Mouse (Mus musculus): ENCODE results near the gene 1700067P10Rik. TPM values are rescaled to one million over a fixed set of nuclear protein-coding genes. Genes with fewer than 3 reads are reported as not detected.

The 1700067P10Rik gene
- total RNA-seq, 1 experiment from 2014 or later: not detected

DNA sequence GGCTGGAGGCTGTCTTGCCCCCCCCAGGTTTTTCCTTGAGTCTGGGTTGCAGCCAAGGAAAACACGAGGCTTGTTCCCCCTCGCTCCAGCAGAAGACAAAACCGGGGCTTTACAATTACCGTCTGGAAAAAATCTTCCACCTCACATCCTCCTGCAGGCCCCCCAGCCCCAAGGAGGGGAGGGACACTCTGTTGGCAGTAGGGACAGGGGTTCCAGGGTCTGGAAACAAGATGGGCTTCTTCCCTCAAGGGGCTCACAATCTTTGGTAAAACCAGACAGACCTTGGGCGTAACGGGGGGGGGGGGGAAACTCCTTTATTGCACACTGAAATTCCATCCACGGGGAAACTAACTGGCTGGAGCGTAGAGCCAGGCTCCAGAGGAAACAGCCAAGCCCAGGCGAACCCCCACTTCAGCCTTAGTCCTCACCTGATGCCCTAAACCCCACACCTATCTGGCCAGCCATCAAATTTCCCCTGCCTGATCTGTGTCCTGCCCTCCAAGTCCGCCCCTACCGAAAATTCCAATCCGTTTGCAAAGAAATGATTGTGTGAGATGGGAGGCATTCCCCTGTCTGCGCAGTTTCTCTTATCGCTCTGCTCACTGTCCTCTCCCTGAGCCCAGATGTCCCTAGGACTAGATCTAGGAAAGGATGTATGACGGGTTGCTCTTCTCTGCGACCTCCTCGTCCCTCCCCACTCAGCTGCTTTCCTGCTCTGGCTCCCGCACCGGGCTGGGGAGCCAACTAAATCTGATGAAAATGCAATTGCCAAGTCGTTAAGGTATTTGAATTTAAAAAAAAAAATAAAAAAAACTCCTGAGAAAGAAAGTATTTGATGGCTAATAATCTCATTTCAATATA, 5.9 kb downstream of the 1700067P10Rik start:
- ATAC-seq (replicated peaks; ENCODE audit: insufficient number of reproducible peaks, low FRiP score, low TSS enrichment, poor library complexity, severe bottlenecking): no peak

DNA sequence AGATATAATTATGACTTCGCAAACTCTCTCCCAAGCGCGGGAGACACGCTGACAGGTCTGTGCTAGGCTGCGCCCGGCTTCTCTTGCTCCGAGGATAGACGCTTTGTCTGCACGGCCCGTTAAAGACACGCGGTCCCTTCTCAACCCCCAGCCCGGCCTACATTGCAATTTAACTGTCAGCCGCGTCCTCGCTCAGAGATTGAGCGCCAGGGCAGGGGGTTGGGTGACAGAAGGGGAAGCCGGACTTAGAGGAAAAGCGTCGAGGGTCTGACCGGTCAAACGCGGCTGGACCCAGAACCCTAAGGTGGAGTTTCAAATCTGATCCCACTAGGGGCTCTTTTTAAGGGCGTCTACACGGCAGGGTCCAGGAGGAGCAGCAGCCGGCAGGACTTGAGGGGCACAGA, 6.6 kb downstream of the 1700067P10Rik start:
- ATAC-seq (replicated peaks; ENCODE audit: insufficient number of reproducible peaks, low FRiP score, low TSS enrichment, poor library complexity, severe bottlenecking): no peak

DNA sequence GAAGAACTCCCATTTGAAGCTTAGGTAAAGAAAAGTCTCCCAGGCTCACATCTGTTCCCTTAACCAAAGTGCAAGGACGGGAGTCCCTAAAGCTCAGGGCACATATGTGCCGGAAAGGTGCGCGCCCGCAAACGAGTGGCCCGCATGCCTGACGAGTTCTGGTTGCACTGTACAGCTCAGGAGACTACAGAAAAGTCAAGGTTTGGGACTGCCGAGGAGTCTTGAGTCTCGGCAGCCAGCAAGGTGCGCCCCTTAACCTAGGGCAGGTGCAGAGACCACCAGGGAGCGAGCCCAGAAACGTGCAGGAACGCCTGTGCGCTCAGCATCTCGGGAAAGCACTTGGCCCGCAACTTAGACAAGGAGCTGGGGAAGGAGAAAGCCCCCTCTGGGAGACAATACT, 7.2 kb downstream of the 1700067P10Rik start:
- ATAC-seq (replicated peaks; ENCODE audit: insufficient number of reproducible peaks, low FRiP score, low TSS enrichment, poor library complexity, severe bottlenecking): no peak

DNA sequence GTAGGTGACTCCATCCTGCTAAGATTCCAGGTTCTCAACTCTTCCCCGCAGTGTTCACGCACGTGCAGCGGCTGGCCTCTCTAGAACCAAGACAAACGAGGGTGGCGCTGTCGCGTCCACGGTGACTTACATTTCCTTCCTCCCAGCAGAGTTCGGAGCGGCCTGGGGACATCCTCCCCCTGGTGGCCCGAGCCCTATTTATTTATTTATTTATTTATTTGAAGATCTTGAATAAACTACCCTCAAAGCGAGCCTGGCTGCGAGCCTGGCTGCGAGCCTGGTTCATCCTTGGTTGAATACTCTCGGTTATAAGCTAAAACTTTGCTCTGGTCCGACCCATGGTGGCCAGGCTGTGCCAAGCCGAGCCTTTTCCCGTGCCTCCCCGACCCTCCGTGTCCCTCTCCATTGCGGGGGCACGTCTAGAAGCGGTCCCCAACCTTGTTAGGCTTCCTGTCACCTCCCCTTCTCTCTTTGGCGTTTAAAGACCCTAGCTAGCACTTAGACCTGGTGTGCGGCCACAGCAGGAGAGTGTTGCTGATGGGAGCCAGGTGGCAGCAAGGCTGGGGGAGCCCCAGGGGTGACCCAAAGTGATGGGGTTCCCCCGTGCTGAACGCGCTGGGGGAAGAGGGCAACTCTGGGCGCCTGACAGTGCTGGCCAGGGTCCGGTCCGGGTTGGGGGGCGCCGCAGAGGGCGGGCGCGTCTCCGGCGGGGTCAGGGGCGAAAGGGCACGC, 8.1 kb downstream of the 1700067P10Rik start:
- peak; percentile 43; the same call in 1 of the 2 replicates for ATAC-seq (replicated peaks; ENCODE audit: insufficient number of reproducible peaks, low FRiP score, low TSS enrichment, poor library complexity, severe bottlenecking)

DNA sequence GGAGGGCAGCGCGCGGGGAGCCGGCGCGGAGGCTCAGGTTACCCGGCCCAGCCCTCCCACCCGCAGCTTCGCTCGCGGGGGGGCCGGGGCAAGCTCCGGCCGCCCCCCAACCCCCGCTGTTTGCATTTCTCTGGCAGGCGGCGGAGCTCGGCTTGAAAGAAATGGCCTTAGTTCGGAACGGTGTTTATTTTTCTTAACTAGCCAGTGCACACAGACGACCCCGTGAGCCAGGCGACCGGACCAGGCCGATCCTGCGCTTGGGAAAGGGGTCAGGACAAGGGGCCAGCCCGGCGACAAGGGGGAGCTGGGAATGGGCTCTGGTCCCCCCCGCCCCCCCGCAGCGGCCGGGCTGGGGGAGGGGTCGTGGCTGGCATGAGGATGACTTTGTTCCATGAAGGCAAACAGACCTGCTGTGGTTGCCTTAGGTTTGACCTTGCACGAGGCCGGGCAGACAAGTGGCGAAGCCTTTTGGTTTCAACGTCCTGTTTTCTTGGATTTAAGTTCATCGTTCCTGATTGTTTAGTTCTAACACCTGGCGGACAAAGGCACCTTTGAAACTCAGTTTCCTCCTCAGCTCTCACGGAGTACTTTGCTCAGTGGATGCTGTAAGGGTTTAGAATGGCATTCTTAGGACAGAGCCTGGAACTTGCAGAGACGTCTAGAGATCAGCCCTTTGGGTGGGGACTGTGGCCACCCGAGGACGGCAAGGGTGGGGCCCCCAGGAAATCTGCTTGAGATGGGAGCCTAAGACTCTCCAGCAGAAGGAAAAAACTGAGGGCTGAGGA, 8.8 kb downstream of the 1700067P10Rik start:
- ATAC-seq (replicated peaks; ENCODE audit: insufficient number of reproducible peaks, low FRiP score, low TSS enrichment, poor library complexity, severe bottlenecking): no peak

DNA sequence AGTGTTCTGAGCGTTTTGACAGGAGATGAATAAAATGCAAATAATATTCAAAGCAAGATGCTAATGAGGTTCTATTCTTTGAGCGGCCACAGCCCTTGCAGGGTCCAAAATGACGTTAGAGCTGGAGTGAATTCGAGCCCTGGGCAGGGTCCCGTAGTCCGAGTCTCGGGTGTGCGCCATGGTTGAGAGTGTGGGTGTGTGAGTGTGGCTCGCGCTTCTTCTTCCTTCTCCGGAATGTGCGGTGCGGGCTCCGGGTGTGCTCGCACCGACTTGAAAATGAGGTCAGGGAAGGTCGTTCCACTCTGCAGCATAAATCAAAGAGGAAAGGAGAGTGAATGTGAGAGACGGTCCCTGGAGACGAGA, 9.4 kb downstream of the 1700067P10Rik start:
- no peak for ATAC-seq (replicated peaks; ENCODE audit: insufficient number of reproducible peaks, low FRiP score, low TSS enrichment, poor library complexity, severe bottlenecking)

DNA sequence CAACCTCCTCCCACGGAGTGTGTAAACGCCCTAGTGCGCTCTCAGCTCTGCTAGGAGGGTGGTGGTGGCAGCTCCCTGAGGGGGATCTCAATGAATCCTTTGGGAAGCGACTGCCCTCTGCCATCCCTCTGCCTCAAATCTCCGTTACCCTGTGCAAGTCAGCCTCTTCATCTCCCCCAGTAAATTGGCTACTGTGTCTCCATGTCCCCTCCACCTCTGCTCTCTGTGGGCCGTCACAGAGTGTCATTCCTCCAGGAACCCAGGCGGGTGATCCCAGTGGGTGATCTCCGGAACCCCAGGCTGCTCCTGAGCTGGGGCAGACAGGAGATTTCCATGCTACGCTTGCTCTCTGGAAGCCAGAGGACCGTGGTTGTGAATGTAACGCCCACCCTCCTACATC, 10.2 kb downstream of the 1700067P10Rik start:
- ATAC-seq (replicated peaks; ENCODE audit: insufficient number of reproducible peaks, low FRiP score, low TSS enrichment, poor library complexity, severe bottlenecking): no peak

DNA sequence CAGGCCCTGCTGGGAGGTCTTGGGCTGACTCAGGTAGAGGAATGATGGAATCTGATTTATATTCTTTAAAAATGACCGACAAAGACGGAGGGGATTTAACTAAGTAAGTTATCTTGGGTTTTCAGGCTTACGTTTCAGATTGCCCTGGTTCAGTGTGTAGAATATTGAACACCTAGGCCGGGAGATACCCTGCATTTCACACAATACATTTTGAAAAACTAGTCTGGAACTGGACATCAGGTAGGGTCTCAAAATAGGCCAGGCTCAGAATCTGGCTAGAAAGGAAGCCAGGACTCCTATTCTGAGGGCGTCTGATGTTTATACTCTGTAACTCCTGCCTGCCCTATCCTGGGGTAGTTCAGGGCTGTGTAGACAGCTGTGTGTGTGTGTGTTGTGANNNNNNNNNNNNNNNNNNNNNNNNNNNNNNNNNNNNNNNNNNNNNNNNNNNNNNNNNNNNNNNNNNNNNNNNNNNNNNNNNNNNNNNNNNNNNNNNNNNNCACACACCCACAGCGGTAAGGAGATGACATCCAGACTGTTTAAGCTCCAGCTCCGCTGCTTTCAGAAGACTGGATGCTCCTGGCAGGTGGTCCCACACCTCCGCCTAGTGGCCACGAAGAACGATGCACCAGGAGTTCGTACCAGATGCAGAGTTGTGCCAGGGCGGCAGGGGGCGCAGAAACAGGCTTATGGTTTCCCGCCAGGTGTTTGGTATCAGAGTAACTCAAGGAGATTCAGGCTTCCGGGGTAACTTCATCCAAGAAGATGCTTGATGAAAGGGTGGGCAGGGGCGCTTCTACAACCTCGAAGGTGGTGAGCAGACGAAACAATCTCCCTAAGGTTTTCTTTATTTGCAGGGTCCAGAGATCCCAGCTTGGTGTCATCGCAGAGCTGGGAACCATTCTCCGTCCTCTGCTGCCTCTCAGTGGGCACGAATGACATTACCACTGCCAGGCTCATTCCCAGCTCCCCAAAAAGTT, 11.6 kb downstream of the 1700067P10Rik start:
- ATAC-seq (replicated peaks; ENCODE audit: insufficient number of reproducible peaks, low FRiP score, low TSS enrichment, poor library complexity, severe bottlenecking): peak; percentile 89

DNA sequence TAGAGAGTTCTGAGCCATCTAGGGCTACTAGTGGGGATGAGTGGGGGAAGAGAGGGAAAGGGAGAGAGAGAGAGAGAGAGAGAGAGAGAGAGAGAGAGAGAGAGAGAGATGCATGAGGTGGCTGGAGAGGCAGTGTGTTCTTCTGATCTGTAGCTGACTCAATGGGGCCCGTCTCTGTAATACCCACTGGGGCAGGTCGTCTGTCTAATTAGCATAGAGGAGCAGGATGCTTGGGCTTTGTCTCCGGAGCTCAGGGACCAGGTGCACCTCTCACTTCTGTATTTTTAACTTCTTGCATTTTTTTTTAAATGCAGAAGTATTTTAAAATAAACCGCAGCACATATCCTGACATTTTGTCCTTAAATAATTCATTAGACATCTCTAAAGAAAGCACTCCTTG, 18.2 kb downstream of the 1700067P10Rik start:
- ATAC-seq (replicated peaks; ENCODE audit: insufficient number of reproducible peaks, low FRiP score, low TSS enrichment, poor library complexity, severe bottlenecking): no peak

DNA sequence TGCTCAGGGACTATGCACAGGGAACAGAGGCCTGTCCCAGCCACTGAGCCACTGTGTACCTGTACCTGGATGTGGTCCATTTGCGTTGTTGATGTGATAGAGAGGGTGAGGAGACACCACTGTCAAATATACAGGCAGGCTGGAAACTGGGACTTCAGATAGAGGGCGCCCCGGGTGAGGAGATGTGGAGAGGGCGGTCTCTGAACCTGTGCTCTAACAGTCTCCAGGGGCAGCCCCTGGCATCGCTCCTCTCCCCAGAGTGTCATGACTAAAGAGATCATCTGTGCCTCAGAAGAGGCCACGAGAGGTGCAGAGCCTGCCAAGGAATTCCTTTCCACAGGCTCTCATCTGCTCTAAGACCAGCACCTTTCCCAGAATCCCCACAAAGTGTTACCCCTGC, 18.7 kb downstream of the 1700067P10Rik start:
- ATAC-seq (replicated peaks; ENCODE audit: insufficient number of reproducible peaks, low FRiP score, low TSS enrichment, poor library complexity, severe bottlenecking): no peak

DNA sequence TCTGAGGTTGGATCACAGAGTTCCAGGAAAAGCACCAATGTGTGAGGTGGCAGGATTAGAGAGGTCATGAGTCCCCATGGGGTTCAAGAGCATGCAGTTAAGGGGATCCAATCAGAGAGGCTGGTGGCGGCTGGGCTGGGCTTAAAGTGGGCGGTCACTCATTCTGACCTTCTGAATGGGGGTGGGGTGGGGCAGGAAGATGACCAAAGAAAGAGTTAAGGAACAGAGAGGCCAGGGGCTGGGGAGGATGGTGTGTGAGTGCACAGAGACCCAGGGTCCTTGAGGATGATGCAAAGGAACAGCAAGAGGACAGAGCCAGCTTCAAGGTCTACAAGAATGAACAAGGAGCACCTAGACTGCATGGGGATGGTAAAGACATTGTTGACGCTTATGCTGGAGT, 19.4 kb downstream of the 1700067P10Rik start:
- no peak for ATAC-seq (replicated peaks; ENCODE audit: insufficient number of reproducible peaks, low FRiP score, low TSS enrichment, poor library complexity, severe bottlenecking)

DNA sequence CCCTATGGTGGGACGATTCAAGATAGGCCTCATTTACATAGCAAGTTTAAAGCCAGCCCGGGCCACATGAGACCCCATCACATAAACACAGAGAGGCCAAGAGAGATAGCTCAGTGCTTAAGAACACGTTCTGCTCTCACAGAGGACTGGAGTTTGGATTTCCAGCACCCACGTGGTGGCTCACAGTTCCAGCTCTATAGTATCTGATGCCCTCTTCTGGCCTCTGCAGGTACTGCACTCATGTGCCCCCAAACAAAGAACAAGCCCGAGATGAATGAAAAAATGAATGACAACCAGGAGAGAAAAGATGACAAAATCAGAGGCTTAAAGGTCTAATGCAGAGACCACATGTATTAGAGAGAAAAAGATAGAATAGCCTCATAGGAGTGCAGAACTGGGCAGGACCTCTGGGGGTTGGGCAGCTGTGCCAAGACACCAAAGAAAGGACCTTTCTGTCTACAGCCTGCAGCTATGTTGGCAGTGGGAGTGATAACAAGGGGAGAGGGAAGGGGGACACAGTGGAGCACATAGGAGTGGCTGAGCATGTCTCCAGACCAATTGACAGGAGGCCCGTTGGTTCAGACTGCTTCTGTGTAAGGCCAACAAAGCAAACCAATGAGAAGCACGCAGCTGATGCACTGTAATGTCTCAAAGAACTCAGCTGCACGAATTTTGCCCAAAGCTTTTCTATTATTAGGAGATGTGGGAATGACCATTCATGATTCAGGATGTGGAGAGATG, 21.6 kb downstream of the 1700067P10Rik start:
- ATAC-seq (replicated peaks; ENCODE audit: insufficient number of reproducible peaks, low FRiP score, low TSS enrichment, poor library complexity, severe bottlenecking): peak; percentile 55; the same call in 1 of the 2 replicates

DNA sequence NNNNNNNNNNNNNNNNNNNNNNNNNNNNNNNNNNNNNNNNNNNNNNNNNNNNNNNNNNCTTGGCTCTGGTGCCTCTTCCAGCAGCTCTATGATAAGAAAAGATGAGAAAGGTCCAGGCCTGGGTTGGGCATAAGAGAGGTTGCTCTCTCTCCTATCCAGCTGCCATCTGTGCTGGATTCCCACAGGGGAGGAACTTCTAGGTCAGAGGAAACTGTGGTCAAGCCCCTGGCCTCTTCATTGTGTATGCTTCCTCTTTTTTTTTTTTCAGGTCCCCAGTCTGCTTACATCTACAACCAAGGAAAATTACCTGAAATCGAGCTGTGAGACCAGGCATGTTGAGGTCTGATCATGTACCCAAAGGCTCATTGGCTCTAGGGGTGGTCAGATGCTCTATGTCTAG, 29.5 kb downstream of the 1700067P10Rik start:
- ATAC-seq (replicated peaks; ENCODE audit: insufficient number of reproducible peaks, low FRiP score, low TSS enrichment, poor library complexity, severe bottlenecking): peak; percentile 81

DNA sequence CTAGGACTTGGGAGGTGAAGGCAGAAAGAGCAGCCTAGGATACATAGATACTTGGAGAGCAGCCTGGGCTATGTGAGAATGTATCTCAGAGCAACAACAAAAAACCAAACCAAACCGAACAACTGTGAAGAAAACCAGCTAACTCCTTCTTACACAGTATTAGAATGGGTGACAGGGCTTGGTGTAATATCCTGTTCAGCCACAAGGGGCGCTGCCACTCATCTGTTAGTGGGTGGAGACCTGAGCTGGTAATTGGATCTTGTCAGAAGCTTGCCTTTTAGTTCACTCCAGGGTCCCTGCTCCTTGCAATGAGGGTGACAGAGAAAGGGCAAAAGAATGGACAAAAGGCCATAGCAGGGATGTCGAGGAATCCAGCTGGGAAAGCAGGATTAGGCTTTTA, 30.5 kb downstream of the 1700067P10Rik start:
- peak; percentile 68; the same call in 1 of the 2 replicates for ATAC-seq (replicated peaks; ENCODE audit: insufficient number of reproducible peaks, low FRiP score, low TSS enrichment, poor library complexity, severe bottlenecking)

DNA sequence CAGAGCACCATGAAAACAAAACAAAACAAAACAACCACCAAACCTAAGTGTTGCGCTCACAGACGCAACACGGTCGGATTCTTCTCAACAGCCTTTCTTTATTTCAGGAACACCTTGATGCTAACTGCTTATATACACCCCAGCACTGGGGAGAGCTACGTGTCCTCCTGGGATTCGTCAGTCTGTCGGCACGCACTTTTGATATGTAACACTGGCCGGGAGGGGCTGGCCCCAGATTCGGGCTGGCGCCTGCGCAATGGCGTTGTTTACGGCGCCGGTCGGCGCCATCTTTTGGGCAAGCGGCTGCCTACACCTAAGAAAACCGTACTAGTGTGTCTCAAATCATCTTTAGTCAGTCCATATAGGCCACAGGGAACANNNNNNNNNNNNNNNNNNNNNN, 31.3 kb downstream of the 1700067P10Rik start:
- no peak for ATAC-seq (replicated peaks; ENCODE audit: insufficient number of reproducible peaks, low FRiP score, low TSS enrichment, poor library complexity, severe bottlenecking)

DNA sequence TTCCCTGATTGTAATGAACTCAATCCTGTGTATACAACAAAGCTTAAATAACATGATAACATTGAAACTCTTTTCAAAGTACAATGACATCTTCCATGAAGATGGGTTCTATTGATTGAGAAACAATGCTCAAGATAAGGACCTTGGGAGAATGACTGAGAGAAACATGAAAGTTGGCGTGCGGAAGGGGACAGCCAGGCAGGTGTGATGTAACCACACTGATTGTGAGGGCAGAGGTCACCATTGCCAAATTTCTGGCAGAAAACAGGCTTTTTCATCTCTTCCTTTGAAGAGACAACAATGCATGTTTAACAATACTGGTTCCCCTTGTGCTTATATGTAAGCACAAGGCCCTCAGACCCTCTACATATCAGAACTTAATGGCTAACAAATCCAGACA, 43.7 kb downstream of the 1700067P10Rik start:
- no peak for ATAC-seq (replicated peaks; ENCODE audit: insufficient number of reproducible peaks, low FRiP score, low TSS enrichment, poor library complexity, severe bottlenecking)
